Mouse (Mus musculus): ENCODE data around the gene Nfic. TPM values are rescaled to one million over a fixed set of nuclear protein-coding genes. Genes with fewer than 3 reads are reported as not detected.

Nfic gene
- polyA plus RNA-seq, 1 experiment from 2014 or later: 21.1 TPM

DNA sequence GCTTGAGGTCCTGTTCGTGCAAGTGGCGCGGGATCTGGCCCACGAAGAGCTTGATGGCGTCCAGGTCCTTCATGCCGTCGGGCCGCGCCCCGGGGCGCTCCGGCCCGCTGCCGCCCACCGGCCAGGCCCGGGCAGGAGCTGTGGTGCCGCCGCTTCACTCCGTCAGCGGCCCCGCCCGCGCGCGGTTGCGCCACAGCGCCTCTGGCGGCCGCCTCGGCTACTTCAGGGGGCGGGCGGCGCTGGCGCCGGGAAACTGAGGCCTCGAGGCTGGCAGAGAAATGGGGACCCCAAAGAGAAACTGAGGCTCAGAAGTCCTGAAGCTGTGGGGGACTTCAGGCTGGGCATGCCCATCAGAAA lies 27.1 kb upstream of the Nfic start, which contains the start of gene Celf5:
Celf5 (minus strand) TSS at position 177 of the 357 bp plus-strand sequence.
- Histone ChIP-seq H3K9ac (replicated peaks) (no peak within 1 kb of the TSS), H3K27me3 (ENCODE audit: insufficient read depth, low read length) (peaks cover 30% of the 10 kb centered on the region), H3K27ac (ENCODE audit: low read depth) (no peak within 1 kb of the TSS), H3K4me2 (ENCODE audit: low read depth, low read length) (peak within 1 kb of the TSS; percentile 75), H3K4me3 (ENCODE audit: low read depth, low read length) (peak within 1 kb of the TSS; percentile 39), H3K4me1 (ENCODE audit: insufficient read depth) (peaks cover 7% of the 10 kb centered on the region), H3K9me3 (ENCODE audit: low read length) (no peaks in the 10 kb centered on the region), H3K36me3 (replicated peaks; ENCODE audit: insufficient read depth, low read length) (peaks cover 11% of the 10 kb centered on the region)
- TF ChIP-seq EP300 (IDR thresholded peaks at IDR 0.05; ENCODE audit: low read depth) (no peak), CTCF (IDR thresholded peaks at IDR 0.05; ENCODE audit: low read depth) (peak; percentile 68)
- ATAC-seq (peak; percentile 67), DNase-seq (peak; percentile 72)
- 5% methylated on average over 26 of the region's 36 CpGs for WGBS (ENCODE audit: insufficient replicate concordance)

DNA sequence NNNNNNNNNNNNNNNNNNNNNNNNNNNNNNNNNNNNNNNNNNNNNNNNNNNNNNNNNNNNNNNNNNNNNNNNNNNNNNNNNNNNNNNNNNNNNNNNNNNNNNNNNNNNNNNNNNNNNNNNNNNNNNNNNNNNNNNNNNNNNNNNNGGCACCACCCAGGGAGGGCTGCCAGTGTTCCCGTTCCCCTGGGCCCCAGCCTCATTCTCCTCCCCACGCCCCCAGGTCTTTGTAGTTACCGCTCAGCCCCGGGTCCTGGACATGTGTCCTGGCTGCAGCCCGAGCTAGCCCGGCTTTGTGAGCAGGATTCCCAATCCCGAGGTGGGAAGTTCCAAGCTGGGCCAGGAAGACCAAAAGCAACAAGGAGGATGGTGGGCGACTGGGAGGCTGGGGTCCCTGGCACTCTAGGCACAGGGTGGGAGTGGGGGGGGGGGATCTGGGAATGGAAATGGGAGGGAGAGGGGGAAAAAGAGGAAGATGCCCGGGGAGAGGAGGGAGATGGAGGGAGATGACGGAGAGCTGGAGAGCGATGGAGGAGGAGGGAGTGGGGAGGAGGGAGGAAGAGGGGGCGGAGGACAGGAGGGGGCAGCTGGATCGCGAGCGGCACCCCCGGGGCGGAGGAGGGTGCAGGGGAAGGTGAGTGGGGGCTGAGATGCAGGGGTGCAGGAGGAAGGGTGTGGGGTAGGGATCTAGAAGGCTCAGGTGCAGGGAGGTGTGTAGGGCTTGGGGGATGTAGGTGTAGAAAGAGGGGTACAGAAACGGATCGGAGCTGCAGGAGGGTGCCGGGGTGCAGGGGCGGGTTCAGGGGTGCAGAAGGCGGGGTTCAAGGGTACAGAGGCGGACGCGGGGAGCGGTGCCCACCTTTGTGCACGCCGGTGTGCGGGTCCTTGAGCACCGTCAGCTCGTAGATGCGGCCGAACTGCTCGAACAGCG lies 26.4 kb upstream of the Nfic start:
- Histone ChIP-seq H3K36me3 (replicated peaks; ENCODE audit: insufficient read depth, low read length) (peaks cover 5% of the 10 kb centered on the region), H3K4me1 (ENCODE audit: insufficient read depth) (peaks cover 7% of the 10 kb centered on the region), H3K27me3 (ENCODE audit: insufficient read depth, low read length) (peaks cover 36% of the 10 kb centered on the region), H3K9ac (replicated peaks) (no peak overlapping the region), H3K27ac (ENCODE audit: low read depth) (no peak overlapping the region), H3K9me3 (ENCODE audit: low read length) (no peaks in the 10 kb centered on the region), H3K4me3 (ENCODE audit: low read depth, low read length) (peak overlapping the region; percentile 39), H3K4me2 (ENCODE audit: low read depth, low read length) (peak overlapping the region; percentile 75)
- 0 out of 2 replicates have a peak, but pooled peaks have one; percentile 4 for ATAC-seq
- TF ChIP-seq CTCF (IDR thresholded peaks at IDR 0.05; ENCODE audit: low read depth): no peak
- no peak for TF ChIP-seq EP300 (IDR thresholded peaks at IDR 0.05; ENCODE audit: low read depth)
- 6% methylated on average over 33 of the region's 35 CpGs for WGBS (ENCODE audit: insufficient replicate concordance)
- no peak for DNase-seq

DNA sequence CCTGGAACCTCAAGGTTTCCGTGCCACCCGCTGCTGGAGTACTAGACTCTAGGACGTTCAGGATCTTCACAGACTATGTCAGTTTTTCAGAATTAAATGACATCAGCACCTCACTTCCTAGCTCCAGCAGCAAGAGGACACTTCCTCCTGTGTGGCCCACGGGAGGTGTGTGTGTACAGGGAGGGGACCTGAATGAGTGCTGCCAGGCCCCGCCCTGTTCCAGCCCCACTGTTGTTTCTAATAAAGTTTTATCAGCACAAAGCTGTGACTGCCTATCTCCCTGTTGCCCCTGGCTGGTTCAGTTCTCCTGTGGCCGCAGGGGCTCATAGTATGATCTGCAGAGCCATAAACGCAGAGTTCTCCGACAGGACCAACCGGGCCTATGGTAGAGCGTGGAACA lies 19.0 kb upstream of the Nfic start:
- ATAC-seq (no peak), DNase-seq (no peak)
- WGBS (ENCODE audit: insufficient replicate concordance): 67% methylated on average over 10 of the region's 10 CpGs
- Histone ChIP-seq H3K4me2 (ENCODE audit: low read depth, low read length) (no peak overlapping the region), H3K27me3 (ENCODE audit: insufficient read depth, low read length) (peaks cover 68% of the 10 kb centered on the region), H3K36me3 (replicated peaks; ENCODE audit: insufficient read depth, low read length) (no peaks in the 10 kb centered on the region), H3K9ac (replicated peaks) (no peak overlapping the region), H3K4me3 (ENCODE audit: low read depth, low read length) (no peak overlapping the region), H3K4me1 (ENCODE audit: insufficient read depth) (no peaks in the 10 kb centered on the region), H3K27ac (ENCODE audit: low read depth) (no peak overlapping the region), H3K9me3 (ENCODE audit: low read length) (no peaks in the 10 kb centered on the region)
- TF ChIP-seq CTCF (IDR thresholded peaks at IDR 0.05; ENCODE audit: low read depth) (no peak), EP300 (IDR thresholded peaks at IDR 0.05; ENCODE audit: low read depth) (no peak)

DNA sequence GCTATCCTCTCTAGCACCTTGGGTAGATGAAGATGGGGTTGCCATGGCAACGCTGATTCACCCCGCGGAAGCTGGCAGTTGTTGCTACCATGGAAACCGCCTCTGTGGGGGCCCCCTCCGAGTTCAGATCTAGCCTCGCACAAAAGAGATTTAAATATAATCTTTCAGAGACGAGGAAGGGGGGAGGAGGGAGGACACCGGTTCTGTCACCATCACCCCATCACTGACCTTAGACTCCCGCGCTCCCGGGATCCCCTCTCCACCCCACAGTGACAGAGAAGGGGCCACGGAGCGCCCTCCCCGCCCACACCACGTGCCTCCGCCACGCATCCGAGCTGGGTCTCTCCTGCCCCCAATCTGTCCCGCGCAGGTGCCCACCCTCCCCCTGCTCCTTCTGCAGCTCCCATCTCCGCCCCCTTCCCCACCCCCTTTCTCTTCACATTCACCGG lies 17.6 kb upstream of the Nfic start:
- DNase-seq (no peak), ATAC-seq (no peak)
- no peak overlapping the region for H3K27ac ChIP-seq (ENCODE audit: low read depth)
- H3K36me3 ChIP-seq (replicated peaks; ENCODE audit: insufficient read depth, low read length): no peaks in the 10 kb centered on the region
- H3K4me2 ChIP-seq (ENCODE audit: low read depth, low read length): no peak overlapping the region
- H3K4me3 ChIP-seq (ENCODE audit: low read depth, low read length): no peak overlapping the region
- no peaks in the 10 kb centered on the region for H3K9me3 ChIP-seq (ENCODE audit: low read length)
- H3K9ac ChIP-seq (replicated peaks): no peak overlapping the region
- peaks cover 70% of the 10 kb centered on the region for H3K27me3 ChIP-seq (ENCODE audit: insufficient read depth, low read length)
- WGBS (ENCODE audit: insufficient replicate concordance): 3% methylated on average over 21 of the region's 22 CpGs
- H3K4me1 ChIP-seq (ENCODE audit: insufficient read depth): no peaks in the 10 kb centered on the region
- TF ChIP-seq CTCF (IDR thresholded peaks at IDR 0.05; ENCODE audit: low read depth) (no peak), EP300 (IDR thresholded peaks at IDR 0.05; ENCODE audit: low read depth) (no peak)

DNA sequence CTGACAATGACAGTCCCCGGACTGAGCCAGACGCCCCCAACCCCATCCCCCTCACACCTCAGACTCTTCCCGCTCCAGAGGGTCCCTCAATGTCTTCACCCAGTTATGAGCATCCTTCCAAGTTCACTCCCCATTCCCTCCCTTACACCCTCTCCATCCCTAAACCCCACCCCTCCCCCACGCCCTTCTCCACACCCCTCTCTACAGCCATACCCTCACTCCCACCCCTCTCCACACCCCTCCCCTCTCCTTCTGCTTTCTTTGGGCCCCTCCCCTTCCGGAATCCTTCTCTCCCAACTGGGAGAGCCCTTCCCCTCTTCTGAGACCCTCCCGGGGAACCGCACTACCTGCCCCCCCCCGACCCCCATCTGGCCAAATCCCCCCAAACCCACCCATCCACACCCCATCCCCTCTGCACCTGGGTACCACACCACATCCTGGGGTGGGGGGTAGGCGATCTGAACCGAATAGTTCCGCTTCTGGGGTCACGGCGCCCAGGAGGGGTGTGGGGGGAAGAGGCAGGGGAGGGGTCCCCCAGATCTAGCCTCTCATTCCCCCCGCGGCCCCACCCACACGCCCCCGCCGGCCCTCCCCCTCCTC lies 17.1 kb upstream of the Nfic start:
- Histone ChIP-seq H3K4me2 (ENCODE audit: low read depth, low read length) (no peak overlapping the region), H3K4me1 (ENCODE audit: insufficient read depth) (no peaks in the 10 kb centered on the region), H3K4me3 (ENCODE audit: low read depth, low read length) (no peak overlapping the region), H3K36me3 (replicated peaks; ENCODE audit: insufficient read depth, low read length) (no peaks in the 10 kb centered on the region), H3K27ac (ENCODE audit: low read depth) (no peak overlapping the region), H3K9me3 (ENCODE audit: low read length) (no peaks in the 10 kb centered on the region), H3K9ac (replicated peaks) (no peak overlapping the region), H3K27me3 (ENCODE audit: insufficient read depth, low read length) (peaks cover 65% of the 10 kb centered on the region)
- no peak for TF ChIP-seq CTCF (IDR thresholded peaks at IDR 0.05; ENCODE audit: low read depth)
- TF ChIP-seq EP300 (IDR thresholded peaks at IDR 0.05; ENCODE audit: low read depth): no peak
- WGBS (ENCODE audit: insufficient replicate concordance): 3% methylated on average over 14 of the region's 18 CpGs
- no peak for ATAC-seq
- DNase-seq: no peak

DNA sequence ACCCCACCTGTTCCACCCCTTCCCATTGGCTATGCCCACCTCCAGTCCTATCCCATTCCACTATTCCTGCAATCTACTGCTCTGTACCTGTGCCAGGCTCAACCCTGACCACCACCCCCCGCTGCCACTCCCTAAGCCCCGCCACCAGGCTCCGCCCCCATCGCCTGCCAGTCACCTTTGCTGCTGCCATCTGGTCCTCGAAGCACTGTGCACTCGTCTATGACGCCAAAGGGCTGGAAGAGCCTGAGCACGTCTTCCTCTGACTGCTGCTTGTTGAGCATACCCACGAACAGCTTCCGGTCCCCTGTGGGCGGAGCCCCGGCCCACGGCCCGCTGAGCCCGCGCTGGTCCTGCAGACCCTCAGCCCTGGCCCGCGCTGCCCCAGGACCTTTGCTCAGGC lies 15.0 kb upstream of the Nfic start:
- DNase-seq: no peak
- no peaks in the 10 kb centered on the region for H3K9me3 ChIP-seq (ENCODE audit: low read length)
- H3K27ac ChIP-seq (ENCODE audit: low read depth): no peak overlapping the region
- H3K36me3 ChIP-seq (replicated peaks; ENCODE audit: insufficient read depth, low read length): no peaks in the 10 kb centered on the region
- no peak overlapping the region for H3K4me3 ChIP-seq (ENCODE audit: low read depth, low read length)
- no peak for ATAC-seq
- TF ChIP-seq EP300 (IDR thresholded peaks at IDR 0.05; ENCODE audit: low read depth): no peak
- TF ChIP-seq CTCF (IDR thresholded peaks at IDR 0.05; ENCODE audit: low read depth): no peak
- H3K4me2 ChIP-seq (ENCODE audit: low read depth, low read length): no peak overlapping the region
- no peak overlapping the region for H3K9ac ChIP-seq (replicated peaks)
- WGBS (ENCODE audit: insufficient replicate concordance): 25% methylated on average over 18 of the region's 18 CpGs
- no peaks in the 10 kb centered on the region for H3K4me1 ChIP-seq (ENCODE audit: insufficient read depth)
- peaks cover 52% of the 10 kb centered on the region for H3K27me3 ChIP-seq (ENCODE audit: insufficient read depth, low read length)

Measured in liver, postnatal 0 days (tissue).